7 mouse cellular contexts compared by ENCODE assay signal in the genomic region with DNA sequence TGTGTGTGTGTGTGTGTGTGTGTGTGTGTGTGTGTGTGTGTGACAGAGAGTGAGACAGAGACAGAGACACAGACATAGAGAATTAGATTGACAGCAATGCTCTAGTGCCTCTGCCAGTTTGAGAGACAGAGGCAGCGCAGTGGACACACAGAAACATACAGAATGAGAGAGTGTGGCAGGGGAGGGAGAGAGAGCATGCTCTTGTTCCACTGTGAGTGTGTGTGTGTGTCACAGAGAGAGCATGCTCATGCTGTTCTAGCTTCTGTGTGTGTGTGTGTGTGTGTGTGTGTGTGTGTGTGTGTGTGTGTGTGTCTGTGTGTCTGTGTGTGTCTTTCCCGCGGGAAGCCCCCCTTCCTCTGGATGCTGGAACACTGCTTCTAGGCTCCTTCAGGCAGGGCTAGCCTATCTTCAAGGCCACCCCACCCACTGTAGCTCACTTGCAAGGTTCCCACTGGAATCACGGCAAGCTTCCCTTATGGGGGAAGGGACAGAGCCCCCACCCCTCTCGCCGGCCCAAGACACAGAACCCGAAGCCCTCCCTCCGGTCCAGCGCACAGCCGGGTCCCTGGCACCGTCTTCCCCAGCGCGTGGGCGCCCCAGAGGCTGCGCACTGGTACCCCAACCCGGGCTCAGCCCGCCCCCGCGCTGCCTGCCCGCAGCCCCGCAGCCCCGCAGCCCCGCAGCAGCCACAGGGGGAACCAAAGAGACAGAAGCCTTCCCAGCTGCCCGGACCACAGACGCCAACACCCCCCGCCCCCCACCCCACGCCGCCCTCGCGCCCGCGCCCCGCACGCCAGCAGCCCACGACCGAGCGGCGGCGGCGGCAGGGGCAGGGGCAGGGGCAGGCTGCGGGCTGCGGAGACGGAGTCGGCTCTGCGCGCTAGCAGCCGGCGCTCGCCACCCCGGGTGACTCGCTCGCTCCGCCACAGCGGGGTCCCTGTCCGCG.
DNase-seq lines count a peak whose midpoint lies in the region; ATAC-seq and TF ChIP-seq lines count a peak whose summit lies in the region.
"Not testable (repeated sequence)": the region's sequence is repeated elsewhere in the genome, so short reads cannot be mapped to it uniquely, and the experiment has no call there.

No protein-coding gene starts in this region.

- DNase-seq in embryonic facial prominence, embryonic 14.5 days (ENCODE audit: low spot score); forebrain, postnatal 0 days; limb, embryonic 14.5 days (ENCODE audit: low spot score): not testable (repeated sequence)

- not testable (repeated sequence) for H3K9me3 ChIP-seq in embryonic facial prominence, embryonic 14.5 days (ENCODE audit: control insufficient read depth, low read length); forebrain, postnatal 0 days (ENCODE audit: low read length); hindbrain, embryonic 13.5 days; intestine, postnatal 0 days (ENCODE audit: control insufficient read depth); limb, embryonic 14.5 days (ENCODE audit: control insufficient read depth, low read length); midbrain, embryonic 13.5 days; neural tube, embryonic 14.5 days (ENCODE audit: control insufficient read depth, low read length)

- no CpG with 5 or more reads among the region's 56 CpGs for WGBS in embryonic facial prominence, embryonic 14.5 days
- 60% methylated on average over 2 of the region's 56 CpGs for WGBS in forebrain, postnatal 0 days
- WGBS in hindbrain, embryonic 13.5 days = no CpG with 5 or more reads among the region's 56 CpGs
- WGBS in intestine, postnatal 0 days = no CpG with 5 or more reads among the region's 56 CpGs
- WGBS in limb, embryonic 14.5 days = no CpG with 5 or more reads among the region's 56 CpGs
- WGBS in midbrain, embryonic 13.5 days = no CpG with 5 or more reads among the region's 56 CpGs
- no CpG with 5 or more reads among the region's 56 CpGs for WGBS in neural tube, embryonic 14.5 days

- H3K27ac ChIP-seq in embryonic facial prominence, embryonic 14.5 days (replicated peaks; ENCODE audit: low read depth, low read length); forebrain, postnatal 0 days (ENCODE audit: low read depth, low read length); hindbrain, embryonic 13.5 days; intestine, postnatal 0 days (ENCODE audit: low read depth, low read length); limb, embryonic 14.5 days (replicated peaks; ENCODE audit: low read depth, low read length); midbrain, embryonic 13.5 days; neural tube, embryonic 14.5 days (ENCODE audit: low read depth, low read length): not testable (repeated sequence)

- not testable (repeated sequence) for H3K36me3 ChIP-seq in embryonic facial prominence, embryonic 14.5 days (ENCODE audit: control insufficient read depth, insufficient read depth, low read length); forebrain, postnatal 0 days (ENCODE audit: insufficient read depth); hindbrain, embryonic 13.5 days; intestine, postnatal 0 days (ENCODE audit: control insufficient read depth, insufficient read depth); limb, embryonic 14.5 days (ENCODE audit: control insufficient read depth, insufficient read depth, low read length); midbrain, embryonic 13.5 days; neural tube, embryonic 14.5 days (ENCODE audit: control insufficient read depth, insufficient read depth, low read length)

- not testable (repeated sequence) for TF ChIP-seq CTCF in forebrain, postnatal 0 days (IDR thresholded peaks at IDR 0.05; ENCODE audit: low read depth); intestine, postnatal 0 days (IDR thresholded peaks at IDR 0.05; ENCODE audit: low read depth)

- not testable (repeated sequence) for H3K4me3 ChIP-seq in embryonic facial prominence, embryonic 14.5 days (ENCODE audit: low read depth, low read length); forebrain, postnatal 0 days (ENCODE audit: low read depth, low read length); hindbrain, embryonic 13.5 days; intestine, postnatal 0 days (ENCODE audit: low read depth, low read length); limb, embryonic 14.5 days (replicated peaks; ENCODE audit: low read length); midbrain, embryonic 13.5 days (replicated peaks); neural tube, embryonic 14.5 days (ENCODE audit: low read depth, low read length)

- not testable (repeated sequence) for H3K4me1 ChIP-seq in embryonic facial prominence, embryonic 14.5 days (ENCODE audit: control insufficient read depth, insufficient read depth, low read length); forebrain, postnatal 0 days (ENCODE audit: insufficient read depth); hindbrain, embryonic 13.5 days (replicated peaks); intestine, postnatal 0 days (replicated peaks; ENCODE audit: control insufficient read depth, insufficient read depth, low read length); limb, embryonic 14.5 days (ENCODE audit: control insufficient read depth, insufficient read depth, low read length); midbrain, embryonic 13.5 days (replicated peaks); neural tube, embryonic 14.5 days (ENCODE audit: control insufficient read depth, insufficient read depth, low read length)

- H3K9ac ChIP-seq in embryonic facial prominence, embryonic 14.5 days (ENCODE audit: low read depth, low read length); forebrain, postnatal 0 days; hindbrain, embryonic 13.5 days; intestine, postnatal 0 days (ENCODE audit: low read depth, low read length); limb, embryonic 14.5 days (ENCODE audit: low read depth, low read length, severe bottlenecking); midbrain, embryonic 13.5 days (replicated peaks); neural tube, embryonic 14.5 days (replicated peaks; ENCODE audit: low read depth, low read length): not testable (repeated sequence)

- not testable (repeated sequence) for H3K4me2 ChIP-seq in embryonic facial prominence, embryonic 14.5 days (ENCODE audit: low read depth, low read length); forebrain, postnatal 0 days (ENCODE audit: low read depth); hindbrain, embryonic 13.5 days; intestine, postnatal 0 days (replicated peaks; ENCODE audit: low read depth); limb, embryonic 14.5 days (replicated peaks; ENCODE audit: low read depth, low read length, severe bottlenecking); midbrain, embryonic 13.5 days (replicated peaks); neural tube, embryonic 14.5 days (ENCODE audit: low read depth, low read length)

- not testable (repeated sequence) for TF ChIP-seq POLR2A in limb, embryonic 14.5 days (IDR thresholded peaks at IDR 0.05; ENCODE audit: borderline replicate concordance, extremely low read depth, insufficient read depth, insufficient read length)

- peak; percentile 75 for ATAC-seq in embryonic facial prominence, embryonic 14.5 days (ENCODE audit: low read depth)
- peak; percentile 89 for ATAC-seq in forebrain, postnatal 0 days
- ATAC-seq in hindbrain, embryonic 13.5 days (ENCODE audit: low FRiP score) = peak; percentile 85
- peak; percentile 16; the same call in 1 of the 2 replicates for ATAC-seq in intestine, postnatal 0 days
- ATAC-seq in limb, embryonic 14.5 days (ENCODE audit: low FRiP score, low read depth) = peak; percentile 62
- ATAC-seq in midbrain, embryonic 13.5 days = peak; percentile 90
- peak; percentile 92 for ATAC-seq in neural tube, embryonic 14.5 days (ENCODE audit: low read depth)

- not testable (repeated sequence) for H3K27me3 ChIP-seq in embryonic facial prominence, embryonic 14.5 days (replicated peaks; ENCODE audit: control insufficient read depth, insufficient read depth, low read length); forebrain, postnatal 0 days (ENCODE audit: insufficient read depth, low read length); hindbrain, embryonic 13.5 days; intestine, postnatal 0 days (replicated peaks; ENCODE audit: control insufficient read depth, insufficient read depth, low read length); limb, embryonic 14.5 days (ENCODE audit: control insufficient read depth, insufficient read depth, low read length); midbrain, embryonic 13.5 days; neural tube, embryonic 14.5 days (ENCODE audit: control insufficient read depth, insufficient read depth, low read length)

Comparison
In these comparisons a context has a peak if more than half of its experiments do, and no peak if none do; other contexts are left out.
1. ATAC-seq: peak in every context shown above with its lines; median percentile 92 in neural tube, embryonic 14.5 days; 90 in midbrain, embryonic 13.5 days; 89 in forebrain, postnatal 0 days; 85 in hindbrain, embryonic 13.5 days; 75 in embryonic facial prominence, embryonic 14.5 days; 62 in limb, embryonic 14.5 days; 16 in intestine, postnatal 0 days.